Mouse (Mus musculus): ENCODE measurements around the gene Il4ra. TPM values are rescaled to one million over a fixed set of nuclear protein-coding genes. Genes with fewer than 3 reads are reported as not detected.

Gene Il4ra
- polyA plus RNA-seq, 1 experiment = 31.9 TPM

DNA sequence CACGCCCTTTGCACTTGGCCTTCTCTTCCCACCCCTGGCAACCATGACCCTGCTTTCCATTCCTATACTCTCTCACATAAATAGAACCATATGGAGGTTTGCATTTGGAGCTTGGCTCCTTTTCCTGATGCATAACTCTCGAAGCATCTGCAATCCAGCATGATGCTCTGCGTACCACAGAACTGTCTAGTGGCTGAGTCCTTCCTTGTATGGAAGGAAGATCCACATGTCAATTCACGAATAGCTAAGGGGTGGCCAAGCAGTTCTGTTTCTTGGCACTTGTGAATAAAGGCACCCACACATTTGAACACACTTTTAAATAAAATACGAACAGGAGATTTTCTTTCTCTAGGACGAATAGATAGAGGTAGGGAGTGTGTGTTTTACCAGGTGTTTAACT lies 34.5 kb upstream of the Il4ra start:
- peaks cover 18% of the 10 kb centered on the region for H3K9me3 ChIP-seq
- H3K4me3 ChIP-seq (replicated peaks) = no peak overlapping the region
- peaks cover 2% of the 10 kb centered on the region for H3K36me3 ChIP-seq (replicated peaks; ENCODE audit: low read length)
- peaks cover 21% of the 10 kb centered on the region for H3K4me1 ChIP-seq
- H3K27me3 ChIP-seq (replicated peaks) = no peaks in the 10 kb centered on the region
- TF ChIP-seq FLI1 (IDR thresholded peaks at IDR 0.05; ENCODE audit: low read length) (no peak), GATA1 (IDR thresholded peaks at IDR 0.05; ENCODE audit: borderline replicate concordance, low read length) (no peak)

DNA sequence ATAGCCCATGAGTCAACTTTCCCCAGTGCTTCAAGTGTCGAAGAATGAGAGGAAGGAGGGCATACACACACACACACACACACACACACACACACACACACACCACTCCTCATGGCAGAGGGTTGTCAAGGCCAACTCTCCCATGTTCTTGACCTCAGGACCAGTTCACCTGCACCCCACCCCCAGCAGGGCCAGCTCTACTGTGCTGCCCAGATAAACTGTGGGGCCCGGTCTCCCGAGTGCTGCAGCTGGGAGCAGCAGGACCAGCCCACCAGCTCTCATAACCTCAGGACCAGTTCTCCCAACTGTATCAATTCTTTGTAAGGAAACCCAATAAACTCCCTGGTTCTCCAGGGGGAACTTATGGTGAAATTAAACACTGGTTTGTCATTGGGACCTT lies 32.2 kb upstream of the Il4ra start:
- Histone ChIP-seq H3K36me3 (replicated peaks; ENCODE audit: low read length) (no peaks in the 10 kb centered on the region), H3K9me3 (peaks cover 4% of the 10 kb centered on the region), H3K4me3 (replicated peaks) (no peak overlapping the region), H3K27me3 (replicated peaks) (no peaks in the 10 kb centered on the region), H3K4me1 (peaks cover 31% of the 10 kb centered on the region)
- no peak for TF ChIP-seq FLI1 (IDR thresholded peaks at IDR 0.05; ENCODE audit: low read length)
- no peak for TF ChIP-seq GATA1 (IDR thresholded peaks at IDR 0.05; ENCODE audit: borderline replicate concordance, low read length)

DNA sequence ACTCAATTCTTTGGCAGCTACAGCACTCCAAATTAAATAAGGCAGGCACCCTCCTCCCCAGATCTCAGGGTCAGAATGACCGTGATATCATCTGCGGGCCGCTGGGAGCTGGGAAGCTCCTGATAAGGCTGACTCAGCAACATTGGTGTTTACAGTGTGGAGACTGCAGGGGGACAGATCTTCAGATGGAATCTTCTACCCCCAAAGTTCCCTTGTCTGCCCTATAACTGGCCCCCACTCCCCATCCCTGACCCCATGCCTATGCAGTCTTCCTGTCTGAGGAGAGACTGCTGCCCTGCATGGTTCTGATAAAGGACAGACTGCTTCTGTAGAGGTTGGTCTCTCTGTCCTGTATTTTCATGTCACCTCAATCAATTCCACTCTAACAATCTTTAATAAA lies 28.9 kb upstream of the Il4ra start:
- Histone ChIP-seq H3K4me3 (replicated peaks) (peak overlapping the region; percentile 59), H3K9me3 (peaks cover 4% of the 10 kb centered on the region), H3K4me1 (peaks cover 25% of the 10 kb centered on the region), H3K36me3 (replicated peaks; ENCODE audit: low read length) (no peaks in the 10 kb centered on the region), H3K27me3 (replicated peaks) (peaks cover 11% of the 10 kb centered on the region)
- TF ChIP-seq FLI1 (IDR thresholded peaks at IDR 0.05; ENCODE audit: low read length) (no peak), GATA1 (IDR thresholded peaks at IDR 0.05; ENCODE audit: borderline replicate concordance, low read length) (no peak)

DNA sequence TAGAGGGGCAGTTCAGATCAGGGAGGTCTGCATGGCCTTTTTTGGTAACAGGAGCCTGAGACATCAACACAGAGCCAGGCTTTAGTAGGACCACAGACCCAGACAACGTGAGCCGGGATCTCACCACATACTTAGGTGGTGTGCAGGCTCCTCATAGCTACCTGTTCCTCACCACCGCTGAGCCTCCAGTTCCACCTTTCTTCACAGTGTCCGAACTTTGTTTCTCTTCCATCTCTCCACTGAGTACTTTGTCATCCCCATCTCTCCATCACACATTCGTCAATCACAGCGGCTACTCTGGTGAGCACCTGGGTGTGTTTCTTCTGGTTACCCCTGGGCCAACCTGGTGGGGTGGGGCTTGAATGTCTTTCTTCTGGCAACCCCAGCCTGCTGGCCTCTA lies 24.7 kb upstream of the Il4ra start:
- Histone ChIP-seq H3K27me3 (replicated peaks) (peaks cover 14% of the 10 kb centered on the region), H3K36me3 (replicated peaks; ENCODE audit: low read length) (no peaks in the 10 kb centered on the region), H3K4me1 (peaks cover 23% of the 10 kb centered on the region), H3K4me3 (replicated peaks) (no peak overlapping the region), H3K9me3 (no peaks in the 10 kb centered on the region)
- TF ChIP-seq GATA1 (IDR thresholded peaks at IDR 0.05; ENCODE audit: borderline replicate concordance, low read length) (no peak), FLI1 (IDR thresholded peaks at IDR 0.05; ENCODE audit: low read length) (no peak)

DNA sequence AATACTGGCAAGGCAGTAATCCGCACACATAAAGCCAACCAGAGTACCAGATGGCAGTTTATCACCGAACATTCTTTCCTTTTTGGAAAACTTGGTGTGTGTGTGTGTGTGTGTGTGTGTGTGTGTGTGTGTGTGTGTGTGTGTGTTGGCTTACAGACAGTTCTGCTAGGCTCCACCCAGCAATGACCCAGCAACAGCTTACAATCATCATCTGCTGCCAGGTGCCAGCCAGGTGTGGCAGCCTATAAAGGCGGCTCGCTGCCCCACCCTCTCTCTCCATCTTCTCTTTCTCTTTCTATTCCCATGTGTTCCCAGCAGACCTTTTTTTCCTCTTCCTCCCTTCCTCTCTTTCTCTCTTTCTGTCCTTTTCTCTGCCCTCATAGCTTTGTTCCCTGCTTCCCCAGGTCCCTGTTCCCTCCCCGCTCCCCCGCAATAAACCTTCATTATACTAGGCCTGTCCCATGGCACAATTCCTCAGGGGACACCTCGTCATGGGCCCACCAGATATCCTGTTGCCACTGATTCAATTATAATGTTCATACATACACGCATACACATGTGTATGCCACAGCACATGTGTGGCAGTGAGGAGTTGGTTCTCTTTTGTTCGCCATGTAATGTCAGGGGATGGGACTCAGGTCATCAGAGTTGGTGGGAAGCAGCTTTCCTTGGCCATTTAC lies 23.9 kb upstream of the Il4ra start:
- H3K27me3 ChIP-seq (replicated peaks) = peaks cover 14% of the 10 kb centered on the region
- no peak for TF ChIP-seq FLI1 (IDR thresholded peaks at IDR 0.05; ENCODE audit: low read length)
- TF ChIP-seq GATA1 (IDR thresholded peaks at IDR 0.05; ENCODE audit: borderline replicate concordance, low read length) = no peak

DNA sequence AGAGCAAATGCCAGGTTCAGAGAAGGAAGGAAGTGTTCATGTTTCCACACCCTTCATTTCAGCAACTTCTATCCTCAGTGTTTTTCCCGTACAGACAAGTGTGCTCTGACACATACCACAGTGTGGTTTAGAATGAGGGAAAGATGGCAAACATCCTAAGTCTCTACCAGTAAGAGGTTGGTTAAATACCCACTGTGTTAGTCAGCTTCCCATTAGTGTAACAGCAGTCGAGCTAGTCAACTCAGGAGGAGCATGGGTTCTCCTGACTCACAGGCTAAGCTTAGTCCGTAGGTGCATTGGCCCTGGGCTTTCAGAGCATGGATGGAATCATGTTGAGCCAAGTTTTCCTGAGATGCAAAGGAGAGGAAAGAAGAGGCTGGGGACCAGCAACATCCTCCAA lies 12.6 kb upstream of the Il4ra start:
- no peak for TF ChIP-seq FLI1 (IDR thresholded peaks at IDR 0.05; ENCODE audit: low read length)
- no peak for TF ChIP-seq GATA1 (IDR thresholded peaks at IDR 0.05; ENCODE audit: borderline replicate concordance, low read length)
- Histone ChIP-seq H3K27me3 (replicated peaks) (peaks cover 19% of the 10 kb centered on the region), H3K36me3 (replicated peaks; ENCODE audit: low read length) (no peaks in the 10 kb centered on the region), H3K4me1 (peaks cover 50% of the 10 kb centered on the region), H3K9me3 (peaks cover 9% of the 10 kb centered on the region), H3K4me3 (replicated peaks) (no peak overlapping the region)

More for the DNA sequence above, 23.9 kb upstream of the Il4ra start:
- no peaks in the 10 kb centered on the region for H3K36me3 ChIP-seq (replicated peaks; ENCODE audit: low read length)
- H3K4me3 ChIP-seq (replicated peaks) = no peak overlapping the region
- no peaks in the 10 kb centered on the region for H3K9me3 ChIP-seq
- H3K4me1 ChIP-seq = peaks cover 14% of the 10 kb centered on the region

DNA sequence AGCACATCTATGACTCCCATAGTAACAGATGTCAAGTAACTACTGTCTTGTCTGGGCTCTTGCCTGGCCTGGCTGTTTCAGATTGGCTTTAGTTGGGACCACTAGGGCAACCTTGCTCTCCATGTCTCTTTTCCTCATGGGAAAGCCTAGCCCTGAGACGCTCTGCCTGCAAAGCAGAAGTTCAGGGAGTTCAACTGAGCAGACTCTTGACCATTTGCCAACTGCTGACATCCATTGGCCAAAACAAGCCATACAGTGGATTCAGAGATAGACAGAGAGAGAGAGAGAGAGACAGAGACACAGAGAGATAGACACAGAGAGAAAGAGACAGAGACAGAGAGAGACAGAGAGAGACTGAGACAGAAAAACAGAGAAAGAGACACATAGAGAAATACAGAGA lies 10.9 kb upstream of the Il4ra start:
- H3K4me3 ChIP-seq (replicated peaks) = no peak overlapping the region
- H3K4me1 ChIP-seq = peaks cover 54% of the 10 kb centered on the region
- no peaks in the 10 kb centered on the region for H3K36me3 ChIP-seq (replicated peaks; ENCODE audit: low read length)
- no peak for TF ChIP-seq FLI1 (IDR thresholded peaks at IDR 0.05; ENCODE audit: low read length)
- TF ChIP-seq GATA1 (IDR thresholded peaks at IDR 0.05; ENCODE audit: borderline replicate concordance, low read length) = no peak
- no peaks in the 10 kb centered on the region for H3K9me3 ChIP-seq
- peaks cover 19% of the 10 kb centered on the region for H3K27me3 ChIP-seq (replicated peaks)

DNA sequence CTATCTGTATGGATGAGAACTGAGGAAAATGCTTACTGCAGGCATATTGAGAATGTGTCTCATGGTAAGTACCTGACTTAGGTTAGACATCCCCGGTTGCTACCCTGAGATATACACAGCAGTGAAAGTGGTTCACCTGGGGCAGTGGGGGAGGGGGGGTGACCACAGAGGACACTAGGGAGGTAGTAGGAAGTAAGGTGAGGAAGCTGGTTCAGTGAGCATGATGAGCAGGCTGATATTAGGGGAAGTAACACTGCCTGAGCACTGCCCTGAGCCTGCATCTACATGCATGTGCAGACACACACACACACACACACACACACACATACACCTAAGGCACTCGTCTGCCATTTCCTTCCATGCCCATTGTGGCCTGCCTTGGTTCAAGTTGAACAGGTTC lies 10.1 kb upstream of the Il4ra start:
- Histone ChIP-seq H3K4me3 (replicated peaks) (peak overlapping the region; percentile 28), H3K9me3 (no peaks in the 10 kb centered on the region), H3K27me3 (replicated peaks) (peaks cover 19% of the 10 kb centered on the region), H3K4me1 (peaks cover 54% of the 10 kb centered on the region), H3K36me3 (replicated peaks; ENCODE audit: low read length) (no peaks in the 10 kb centered on the region)
- TF ChIP-seq FLI1 (IDR thresholded peaks at IDR 0.05; ENCODE audit: low read length) (no peak), GATA1 (IDR thresholded peaks at IDR 0.05; ENCODE audit: borderline replicate concordance, low read length) (no peak)

DNA sequence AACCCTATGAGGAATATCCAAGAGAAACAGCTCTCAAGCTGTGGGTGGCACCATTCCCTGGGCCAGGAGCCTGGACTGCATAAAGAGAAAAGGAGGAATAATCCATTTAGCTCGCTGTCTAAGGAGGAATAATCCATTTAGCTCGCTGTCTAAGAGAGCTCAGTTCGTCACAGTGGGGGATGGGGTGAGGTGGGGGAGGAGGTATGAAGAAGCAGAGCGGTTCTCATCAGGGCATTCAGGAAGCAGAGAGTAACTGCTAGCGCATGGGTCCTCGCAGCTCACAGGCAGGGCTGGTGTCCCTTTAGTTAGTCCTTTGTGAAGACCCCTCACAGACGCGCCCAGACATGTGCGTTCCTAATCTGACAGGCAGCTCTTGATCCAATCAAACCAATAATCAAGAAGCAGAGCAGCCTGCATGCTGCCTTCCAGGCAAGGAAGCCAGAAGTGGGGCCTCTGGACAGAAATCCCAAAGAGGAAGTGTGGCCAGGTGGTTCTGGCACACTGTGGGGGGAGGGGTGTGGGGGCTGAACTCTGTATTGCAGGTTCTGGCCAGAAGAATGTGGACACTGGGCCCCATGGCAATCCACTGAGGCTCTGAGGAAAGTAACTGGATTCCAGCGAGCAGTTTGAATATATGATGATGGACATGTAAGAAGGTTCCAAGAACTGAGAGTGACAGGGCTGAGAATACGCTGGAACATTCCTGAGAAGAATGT lies 9.4 kb upstream of the Il4ra start:
- Histone ChIP-seq H3K9me3 (no peaks in the 10 kb centered on the region), H3K36me3 (replicated peaks; ENCODE audit: low read length) (no peaks in the 10 kb centered on the region), H3K27me3 (replicated peaks) (peaks cover 19% of the 10 kb centered on the region), H3K4me1 (peaks cover 54% of the 10 kb centered on the region), H3K4me3 (replicated peaks) (no peak overlapping the region)
- no peak for TF ChIP-seq FLI1 (IDR thresholded peaks at IDR 0.05; ENCODE audit: low read length)
- no peak for TF ChIP-seq GATA1 (IDR thresholded peaks at IDR 0.05; ENCODE audit: borderline replicate concordance, low read length)

DNA sequence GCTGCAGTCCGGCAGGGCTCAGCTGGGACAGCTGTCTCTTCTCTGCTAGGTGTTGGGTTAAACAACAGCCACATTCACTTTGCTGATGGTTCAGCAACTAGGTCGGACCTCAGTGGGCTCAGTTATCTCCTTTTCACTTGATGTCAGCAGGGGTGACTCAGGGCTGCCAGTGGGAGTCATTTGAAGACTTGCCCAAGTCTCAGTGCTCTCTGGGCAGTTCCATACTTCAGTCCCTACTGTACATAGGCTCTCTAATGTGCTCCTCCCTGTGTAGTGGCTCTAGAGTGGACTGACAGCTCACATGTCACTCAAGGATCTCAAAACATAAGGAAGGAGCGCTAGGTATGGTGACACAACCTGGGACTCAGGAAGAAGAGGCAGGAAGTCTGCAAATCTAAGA lies 8.4 kb upstream of the Il4ra start:
- no peak overlapping the region for H3K4me3 ChIP-seq (replicated peaks)
- H3K4me1 ChIP-seq = peaks cover 54% of the 10 kb centered on the region
- no peaks in the 10 kb centered on the region for H3K36me3 ChIP-seq (replicated peaks; ENCODE audit: low read length)
- no peaks in the 10 kb centered on the region for H3K9me3 ChIP-seq
- H3K27me3 ChIP-seq (replicated peaks) = peaks cover 19% of the 10 kb centered on the region
- TF ChIP-seq FLI1 (IDR thresholded peaks at IDR 0.05; ENCODE audit: low read length) = no peak
- TF ChIP-seq GATA1 (IDR thresholded peaks at IDR 0.05; ENCODE audit: borderline replicate concordance, low read length) = no peak
